Mouse (Mus musculus): ENCODE data around the gene Mip. TPM values are rescaled to one million over a fixed set of nuclear protein-coding genes. Genes with fewer than 3 reads are reported as not detected.
"Not testable (repeated sequence)": the region's sequence is repeated elsewhere in the genome, so short reads cannot be mapped to it uniquely, and the experiment has no call there.

The Mip gene
- total RNA-seq, 1 experiment from 2014 or later, result not detected

DNA sequence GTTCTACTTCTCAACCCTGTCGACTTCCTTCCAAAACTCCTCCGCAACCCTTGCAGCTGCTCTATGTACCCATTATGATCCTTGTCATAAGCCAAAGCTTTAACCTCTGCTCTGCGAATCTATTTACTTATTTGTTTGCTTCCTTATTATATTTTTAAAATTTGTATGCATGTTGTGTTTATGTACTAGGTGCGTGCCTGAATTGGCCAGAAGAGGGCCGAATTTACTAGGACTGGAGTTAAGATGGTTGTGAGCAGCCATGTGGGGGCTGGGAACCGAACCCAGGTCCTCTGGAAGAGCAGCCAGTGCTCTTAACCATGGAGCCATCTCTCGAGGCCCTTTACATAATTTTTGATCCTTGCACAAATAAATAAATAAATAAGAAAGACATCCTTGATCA is 45.2 kb downstream of the Mip start:
- no peak for ATAC-seq (ENCODE audit: extremely low read depth, insufficient number of reproducible peaks, low FRiP score, poor library complexity, severe bottlenecking)

DNA sequence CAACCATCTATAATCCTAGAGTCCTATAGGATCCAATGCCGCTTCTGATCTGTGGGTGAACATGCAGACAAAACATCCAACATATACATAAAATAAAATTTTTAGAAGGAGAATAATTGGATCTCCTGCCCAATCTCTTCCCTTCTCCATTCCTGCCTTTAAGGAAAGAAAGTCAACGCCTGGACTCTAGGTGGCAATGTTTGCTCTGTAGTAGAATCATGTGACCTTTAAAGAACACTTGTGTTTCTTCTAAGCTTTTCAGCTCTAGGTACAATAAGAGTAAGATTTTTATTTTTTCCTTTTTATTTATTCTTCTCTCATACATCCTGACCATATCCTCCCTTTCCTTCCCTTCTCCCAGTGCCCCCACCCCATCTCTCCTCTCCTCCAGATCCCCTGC is 46.2 kb downstream of the Mip start:
- ATAC-seq (ENCODE audit: extremely low read depth, insufficient number of reproducible peaks, low FRiP score, poor library complexity, severe bottlenecking), result no peak

DNA sequence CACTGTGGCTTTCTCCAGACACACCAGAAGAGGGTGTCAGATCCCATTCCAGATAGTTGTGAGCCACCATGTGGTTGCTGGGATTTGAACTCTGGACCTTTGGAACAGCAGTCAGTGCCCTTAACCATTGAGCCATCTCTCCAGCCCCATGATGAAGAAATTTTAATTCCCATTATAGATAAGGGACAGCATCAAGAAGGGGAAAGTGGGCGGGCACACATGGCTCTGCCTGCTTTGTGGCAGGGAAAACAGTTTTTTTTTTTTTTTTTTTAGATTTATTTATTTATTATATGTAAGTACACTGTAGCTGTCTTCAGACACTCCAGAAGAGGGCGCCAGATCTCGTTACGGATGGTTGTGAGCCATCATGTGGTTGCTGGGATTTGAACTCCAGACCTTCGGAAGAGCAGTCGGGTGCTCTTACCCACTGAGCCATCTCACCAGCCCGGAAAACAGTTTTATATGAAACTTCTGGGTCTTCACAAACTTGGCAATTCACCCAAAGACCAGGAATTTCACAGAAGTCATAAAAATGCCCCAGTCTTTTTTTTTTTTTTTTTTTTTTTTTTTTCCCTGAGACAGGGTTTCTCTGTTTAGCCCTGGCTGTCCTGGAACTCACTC is 47.3 kb downstream of the Mip start:
- ATAC-seq (ENCODE audit: extremely low read depth, insufficient number of reproducible peaks, low FRiP score, poor library complexity, severe bottlenecking), result not testable (repeated sequence)

DNA sequence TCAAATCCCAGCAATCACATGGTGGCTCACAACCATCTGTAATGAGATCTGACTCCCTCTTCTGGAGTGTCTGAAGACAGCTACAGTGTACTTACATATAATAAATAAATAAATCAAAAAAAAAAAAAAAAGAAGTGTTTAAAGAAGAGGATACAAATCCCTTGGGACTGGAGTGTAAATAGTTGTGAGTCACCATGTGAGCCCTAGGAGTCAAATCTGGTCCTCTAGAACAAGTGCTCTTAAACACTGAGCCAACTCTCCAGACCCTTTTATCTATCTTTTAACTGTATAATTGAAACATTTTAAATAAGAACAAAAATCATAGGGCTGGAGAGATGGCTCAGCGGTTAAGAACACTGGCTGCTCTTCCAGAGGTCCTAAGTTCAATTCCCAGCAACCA is 49.7 kb downstream of the Mip start:
- ATAC-seq (ENCODE audit: extremely low read depth, insufficient number of reproducible peaks, low FRiP score, poor library complexity, severe bottlenecking), result not testable (repeated sequence)

DNA sequence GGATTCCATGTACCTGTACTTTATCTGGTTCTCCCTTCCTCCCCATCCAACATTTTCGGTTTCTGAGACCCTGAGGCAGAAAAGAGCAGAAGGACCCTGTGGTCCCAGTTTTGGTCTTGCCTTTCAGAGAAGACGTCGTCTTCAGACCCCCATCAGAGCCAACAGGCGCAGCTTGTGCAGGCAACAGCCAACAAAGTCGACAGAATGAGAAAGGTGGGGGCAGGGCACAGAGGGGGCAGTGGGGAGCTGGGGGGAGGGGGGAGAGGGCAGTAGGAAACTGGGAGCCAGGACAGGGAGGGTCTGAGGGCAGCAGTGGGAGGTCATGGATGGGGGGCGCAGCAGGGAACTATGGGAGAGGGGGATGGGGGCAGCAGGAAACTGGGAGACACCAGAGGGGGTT is 52.5 kb downstream of the Mip start:
- no peak for ATAC-seq (ENCODE audit: extremely low read depth, insufficient number of reproducible peaks, low FRiP score, poor library complexity, severe bottlenecking)

DNA sequence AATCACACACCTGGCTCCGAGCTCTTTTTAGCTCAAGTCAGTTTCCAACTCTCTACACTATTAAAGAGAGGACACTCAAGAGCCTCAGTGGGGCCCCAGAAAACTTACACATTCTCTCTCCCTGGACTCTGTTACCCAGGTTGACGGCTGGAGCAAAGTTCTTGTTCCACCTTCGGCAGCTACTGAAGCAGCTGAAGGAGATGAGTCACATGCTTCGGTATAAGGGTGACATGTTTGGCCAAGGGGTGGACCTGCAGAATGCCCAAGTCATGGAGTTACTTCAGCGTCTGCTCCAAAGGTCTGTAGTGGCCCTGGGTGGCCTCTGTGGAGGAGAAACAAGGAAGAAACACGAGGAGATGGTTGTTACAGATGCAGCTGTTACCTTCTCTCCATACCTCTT is 55.3 kb downstream of the Mip start:
- ATAC-seq (ENCODE audit: extremely low read depth, insufficient number of reproducible peaks, low FRiP score, poor library complexity, severe bottlenecking), result no peak

Other genes starting within 250 kb of the Mip start
- gene Hsd17b6, start 218.2 kb upstream of the Mip start, total RNA-seq (2017), result not detected in 2 replicates
- gene Prim1, start 210.7 kb upstream of the Mip start, total RNA-seq (2017), result 14.2 and 18.0 TPM in 2 replicates
- 597 and 674 TPM in 2 replicates for gene Naca, start 190.3 kb upstream of the Mip start, total RNA-seq (2017)
- 103 and 105 TPM in 2 replicates for gene Ptges3, start 166.9 kb upstream of the Mip start, total RNA-seq (2017)
- 512 and 588 TPM in 2 replicates for gene Atp5b, start 142.6 kb upstream of the Mip start, total RNA-seq (2017)
- gene Baz2a, start 134.3 kb upstream of the Mip start, total RNA-seq (2017), result 70.1 and 75.0 TPM in 2 replicates
- gene Rbms2, start 45.5 kb upstream of the Mip start, total RNA-seq (2017), result 8.3 and 12.5 TPM in 2 replicates
- not detected in 2 replicates for gene Gls2, start 31.4 kb upstream of the Mip start, total RNA-seq (2017)
- gene Spryd4, start 14.0 kb upstream of the Mip start, total RNA-seq (2017), result 4.4 TPM in 2 replicates
- 13.6 and 17.5 TPM in 2 replicates for gene Timeless, start 6.2 kb downstream of the Mip start, total RNA-seq (2017)
- 0.23 TPM in 1 of 2 replicates, not detected in the other for gene Apon, start 28.3 kb downstream of the Mip start, total RNA-seq (2017)
- 2.2 TPM in 1 of 2 replicates, not detected in the other for gene Apof, start 42.8 kb downstream of the Mip start, total RNA-seq (2017)
- 65.7 and 74.1 TPM in 2 replicates for gene Stat2, start 44.7 kb downstream of the Mip start, total RNA-seq (2017)
- gene Il23a, start 72.9 kb downstream of the Mip start, total RNA-seq (2017), result not detected in 2 replicates
- gene Pan2, start 77.5 kb downstream of the Mip start, total RNA-seq (2017), result 30.0 and 31.3 TPM in 2 replicates
- 23.6 and 30.7 TPM in 2 replicates for gene Cnpy2, start 96.6 kb downstream of the Mip start, total RNA-seq (2017)
- gene Cs, start 111.9 kb downstream of the Mip start, total RNA-seq (2017), result 82.9 and 84.7 TPM in 2 replicates
- gene Coq10a, start 143.2 kb downstream of the Mip start, total RNA-seq (2017), result 23.1 and 23.6 TPM in 2 replicates
- 16.0 and 16.8 TPM in 2 replicates for gene Ankrd52, start 151.3 kb downstream of the Mip start, total RNA-seq (2017)
- not detected in 2 replicates for gene Slc39a5, start 175.4 kb downstream of the Mip start, total RNA-seq (2017)
- 43.4 and 46.3 TPM in 2 replicates for gene Nabp2, start 185.7 kb downstream of the Mip start, total RNA-seq (2017)
- gene Rnf41, start 185.8 kb downstream of the Mip start, total RNA-seq (2017), result 53.8 and 59.5 TPM in 2 replicates
- gene Smarcc2, start 233.4 kb downstream of the Mip start, total RNA-seq (2017), result 117 and 119 TPM in 2 replicates

Data from neutrophil, adult 5-6 weeks (primary cell).